ENCODE assay signal across 8 mouse cellular contexts in the genomic region with DNA sequence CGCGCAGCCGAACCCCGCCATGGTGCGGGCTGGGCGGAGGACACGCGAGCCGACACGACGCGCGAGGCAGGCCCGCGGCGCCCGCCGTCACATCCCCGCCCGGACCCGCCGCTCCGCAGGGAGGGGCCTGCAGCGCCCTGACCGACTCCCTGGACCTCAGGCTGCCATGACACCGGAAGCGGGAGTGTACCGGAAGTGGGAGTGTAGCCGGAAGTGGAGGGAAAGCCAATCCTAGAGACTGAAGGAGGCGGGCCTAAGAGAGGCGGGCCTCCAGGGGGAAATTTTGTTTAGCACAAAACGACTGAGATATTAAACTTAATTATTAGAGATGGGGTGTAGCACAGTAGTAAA. TPM values are rescaled to one million over a fixed set of nuclear protein-coding genes. Genes with fewer than 3 reads are reported as not detected.
DNase-seq lines count a peak whose midpoint lies in the region; ATAC-seq lines count a peak whose summit lies in the region.

No protein-coding gene starts in this region.

- H3K4me1 ChIP-seq in hindbrain, embryonic 15.5 days (replicated peaks), result peaks cover 6% of the 10 kb centered on the region; the same call in 1 of the 2 replicates

- H3K4me2 ChIP-seq in hindbrain, embryonic 15.5 days, result peak overlapping the region; percentile 95

- H3K27me3 ChIP-seq in hindbrain, embryonic 15.5 days, result no peaks in the 10 kb centered on the region

- peak; percentile 98 for ATAC-seq in activated CD4-positive, CD25-positive, alpha-beta regulatory T cell, adult 4 months
- ATAC-seq in common myeloid progenitor, adult 5-6 weeks (replicated peaks; ENCODE audit: low read depth, poor library complexity, severe bottlenecking), result peak; percentile 100
- peak; percentile 100 for ATAC-seq in hindbrain, embryonic 15.5 days (ENCODE audit: low FRiP score, low read depth)

- peak overlapping the region; percentile 81 for H3K9ac ChIP-seq in hindbrain, embryonic 15.5 days

- DNase-seq in gastrocnemius, adult 18-20 months (ENCODE audit: low spot score), result peak; percentile 78
- DNase-seq in layer of hippocampus, postnatal 36 days, result peak; percentile 86
- DNase-seq in lung, postnatal 25 days (ENCODE audit: low spot score), result peak; percentile 89
- DNase-seq in retina, adult 2 months (ENCODE audit: low read depth, low spot score), result peak; percentile 83
- DNase-seq in thymus, postnatal 25 days, result peak; percentile 76

- H3K27ac ChIP-seq in hindbrain, embryonic 15.5 days (replicated peaks), result peak overlapping the region; percentile 53

- H3K36me3 ChIP-seq in hindbrain, embryonic 15.5 days, result no peaks in the 10 kb centered on the region

- WGBS in hindbrain, embryonic 15.5 days, result 2% methylated on average over 32 of the region's 32 CpGs

- peak overlapping the region; percentile 77 for H3K4me3 ChIP-seq in hindbrain, embryonic 15.5 days

- no peaks in the 10 kb centered on the region for H3K9me3 ChIP-seq in hindbrain, embryonic 15.5 days

RNA-seq across cellular contexts. Expression of a gene that starts 21.6 kb away (rescaled TPM):
- polyA plus RNA-seq in activated CD4-positive, CD25-positive, alpha-beta regulatory T cell, adult 4 months (2017; shearing (Covaris generic)), result under 1 TPM in 1 of 2 experiments, not detected in 1; 0.31 TPM
- total RNA-seq in common myeloid progenitor, adult 5-6 weeks (2017), result 1.3 and 2.5 TPM in 2 replicates
- not detected for total RNA-seq in gastrocnemius, adult 18-20 months (2021)
- 0.09 and 0.13 TPM in 2 replicates for polyA plus RNA-seq in hindbrain, embryonic 15.5 days (2015; fragmentation: Nextera tagmentation; extraction: Ambion mirVana)
- total RNA-seq in layer of hippocampus, postnatal 36 days (2021), result not detected

RNA-seq across cellular contexts. Expression of a gene that starts 23.0 kb away (rescaled TPM):
- polyA plus RNA-seq in activated CD4-positive, CD25-positive, alpha-beta regulatory T cell, adult 4 months (2017; shearing (Covaris generic)), result not detected
- total RNA-seq in common myeloid progenitor, adult 5-6 weeks (2017), result not detected in 2 replicates
- not detected for total RNA-seq in gastrocnemius, adult 18-20 months (2021)
- not detected in 2 replicates for polyA plus RNA-seq in hindbrain, embryonic 15.5 days (2015; fragmentation: Nextera tagmentation; extraction: Ambion mirVana)
- total RNA-seq in layer of hippocampus, postnatal 36 days (2021), result not detected

RNA-seq across cellular contexts. Expression of a gene that starts 40.3 kb away (rescaled TPM):
- polyA plus RNA-seq in activated CD4-positive, CD25-positive, alpha-beta regulatory T cell, adult 4 months (2017; shearing (Covaris generic)), result 10 to 100 TPM; 13.8 to 13.9 TPM
- 60.8 and 71.6 TPM in 2 replicates for total RNA-seq in common myeloid progenitor, adult 5-6 weeks (2017)
- total RNA-seq in gastrocnemius, adult 18-20 months (2021), result 10 to 100 TPM; 11.7 to 15.6 TPM
- polyA plus RNA-seq in hindbrain, embryonic 15.5 days (2015; fragmentation: Nextera tagmentation; extraction: Ambion mirVana), result 9.6 TPM in 2 replicates
- 100 to 1,000 TPM; 143 to 157 TPM for total RNA-seq in layer of hippocampus, postnatal 36 days (2021)

RNA-seq across cellular contexts. Expression of a gene that starts 50.6 kb away (rescaled TPM):
- not detected for polyA plus RNA-seq in activated CD4-positive, CD25-positive, alpha-beta regulatory T cell, adult 4 months (2017; shearing (Covaris generic))
- 2.9 and 5.0 TPM in 2 replicates for total RNA-seq in common myeloid progenitor, adult 5-6 weeks (2017)
- under 1 TPM; 0.39 to 0.76 TPM for total RNA-seq in gastrocnemius, adult 18-20 months (2021)
- 2.1 and 2.6 TPM in 2 replicates for polyA plus RNA-seq in hindbrain, embryonic 15.5 days (2015; fragmentation: Nextera tagmentation; extraction: Ambion mirVana)
- 1 to 10 TPM; 3.7 to 5.0 TPM for total RNA-seq in layer of hippocampus, postnatal 36 days (2021)

RNA-seq across cellular contexts. Expression of a gene that starts 53.1 kb away (rescaled TPM):
- polyA plus RNA-seq in activated CD4-positive, CD25-positive, alpha-beta regulatory T cell, adult 4 months (2017; shearing (Covaris generic)), result not detected
- not detected in 2 replicates for total RNA-seq in common myeloid progenitor, adult 5-6 weeks (2017)
- total RNA-seq in gastrocnemius, adult 18-20 months (2021), result not detected
- 0.61 and 1.2 TPM in 2 replicates for polyA plus RNA-seq in hindbrain, embryonic 15.5 days (2015; fragmentation: Nextera tagmentation; extraction: Ambion mirVana)
- total RNA-seq in layer of hippocampus, postnatal 36 days (2021), result not detected

Comparison
In these comparisons a context has a peak if more than half of its experiments do, and no peak if none do; other contexts are left out.
1. Peak in every context shown above with its lines: DNase-seq, ATAC-seq, H3K4me3 ChIP-seq and H3K27ac ChIP-seq.